Mouse (Mus musculus) cerebral cortex, adult 2 months (tissue): ENCODE data around the gene Nek9.

Experiments
- WGBS: fragments of 180-500 bp; shearing (Covaris S2); methylation state at CpG from one replicate; pipeline ENCODE4 v1.1.7; 2018; 5-methylcytosine and 5-hydroxymethylcytosine counted together

The Nek9 gene

GRCm38 (mm10) chr12:85257008-85257639 is 82.0 kb downstream of the Nek9 start:
- 82% methylated on average over 7 of the region's 7 CpGs for WGBS

- WGBS: 82% methylated on average over 7 of the region's 7 CpGs
These were observed 82.9 kb downstream of the Nek9 start for GRCm38 (mm10) chr12:85256074-85256751.

- WGBS: 63% methylated on average over 3 of the region's 3 CpGs
These were observed 87.1 kb downstream of the Nek9 start for GRCm38 (mm10) chr12:85252083-85252482.
